Mouse (Mus musculus): ENCODE results near the gene Fam222a.

GRCm38 (mm10) chr5:114563994-114564393 lies 3.8 kb upstream of the Fam222a start:
- TF ChIP-seq CTCF (conservative IDR thresholded peaks at IDR 0.05; ENCODE audit: low read length) = no peak
- no peak for TF ChIP-seq POU5F1 (IDR thresholded peaks at IDR 0.05; ENCODE audit: borderline replicate concordance, low read length)
- TF ChIP-seq NANOG (IDR thresholded peaks at IDR 0.05; ENCODE audit: borderline replicate concordance, low read length) = no peak
